Mouse (Mus musculus) c-Kit-positive CD71-negative TER-119-negative erythroid progenitor cells, embryonic 14.5 days (primary cell): Measurements from ENCODE around the gene Hnrnpa3.

Experiments used
- DNase-seq: peaks from one replicate; pipeline ENCODE4 v3.0.0-alpha.2; 2013; ENCODE audit warnings: low read depth

Gene Hnrnpa3

DNA sequence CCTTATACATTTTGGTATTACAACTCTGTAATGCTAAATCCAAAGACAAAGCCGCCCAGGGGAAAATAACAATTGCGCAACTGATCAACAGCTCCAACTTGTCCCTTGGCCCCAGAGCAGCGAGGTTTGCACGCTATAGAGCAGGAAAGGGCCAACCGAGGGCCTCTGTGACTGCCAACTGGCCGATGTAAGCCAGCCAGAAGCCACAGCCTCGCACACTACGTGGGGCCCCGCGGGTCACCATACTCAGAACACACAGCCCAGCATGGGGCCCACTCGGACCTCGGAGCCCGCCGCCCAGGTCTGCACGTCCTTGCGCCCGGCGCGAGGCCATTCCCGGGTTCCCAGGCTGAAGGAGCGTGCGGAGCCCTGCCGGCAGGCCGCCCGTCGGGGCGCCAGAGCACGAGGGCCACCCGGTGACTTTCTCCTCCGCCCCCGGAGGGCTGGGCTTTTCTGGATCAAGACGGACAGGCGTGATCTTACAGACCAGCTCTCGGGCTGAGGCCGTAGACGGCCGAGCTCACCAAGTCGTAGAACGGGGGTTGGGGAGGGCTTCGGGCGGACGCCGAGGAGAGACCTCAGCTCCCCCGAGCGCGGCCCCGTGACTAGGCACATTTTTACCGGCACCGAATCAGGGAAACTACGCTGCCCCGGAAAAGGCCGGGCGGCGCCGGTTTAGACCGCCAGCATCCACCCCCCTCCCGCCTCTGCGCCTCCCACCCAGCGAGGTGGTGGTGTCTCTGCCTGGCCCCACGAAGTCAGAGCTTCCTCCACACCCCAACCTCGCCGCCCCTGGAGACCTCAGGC, 44.5 kb downstream of the Hnrnpa3 start:
- no peak for DNase-seq

DNA sequence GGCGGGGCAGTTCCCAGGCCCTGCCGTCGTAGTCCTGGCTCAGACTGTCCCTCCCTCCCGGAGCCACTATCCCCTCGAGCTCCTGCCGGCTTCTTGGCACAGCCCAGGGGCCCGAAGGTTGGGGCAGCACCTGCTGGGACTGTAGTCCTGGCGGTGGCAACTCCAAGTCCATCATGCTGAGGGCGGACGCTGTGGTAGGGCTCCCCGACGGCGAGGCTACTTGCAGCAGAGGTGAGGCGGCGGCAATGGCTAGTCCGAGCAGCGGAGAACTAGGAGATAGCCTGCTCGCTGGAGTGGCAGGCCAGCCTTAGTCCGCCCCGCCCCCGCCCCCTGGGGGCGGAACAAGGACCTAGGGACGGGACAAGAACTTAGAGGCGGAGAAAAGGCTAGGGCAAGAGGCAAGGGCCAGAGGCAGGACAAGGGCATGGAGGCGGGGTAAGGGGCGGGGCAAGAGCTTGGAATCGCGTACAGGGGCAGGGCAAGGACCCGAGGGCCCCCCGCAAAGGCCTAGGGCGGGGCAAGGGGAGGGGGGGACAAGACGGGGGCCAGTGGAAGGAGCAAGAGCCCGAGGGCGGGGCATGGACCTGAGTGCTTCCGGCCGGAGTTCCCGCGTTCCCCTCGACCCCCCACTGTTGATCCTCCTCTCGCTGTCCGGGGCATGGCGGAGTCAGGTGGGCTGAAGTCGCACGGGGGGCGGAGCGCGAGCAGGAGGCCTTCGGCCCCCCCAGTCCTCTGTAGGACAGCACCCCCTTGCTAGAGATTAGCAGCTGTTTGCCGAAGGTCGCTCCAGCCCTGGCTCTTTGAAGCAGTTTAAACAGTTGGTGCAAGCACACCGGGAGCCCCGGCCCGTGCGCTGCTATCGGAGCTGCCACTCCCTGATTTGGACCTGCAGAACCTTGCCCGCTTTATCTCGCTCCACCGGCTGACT, 45.4 kb downstream of the Hnrnpa3 start, which contains the start of gene Nfe2l2:
Gene Nfe2l2, minus strand, starts transcription at position 408 of the 928 bp plus-strand sequence.
- peak; percentile 99 for DNase-seq

DNA sequence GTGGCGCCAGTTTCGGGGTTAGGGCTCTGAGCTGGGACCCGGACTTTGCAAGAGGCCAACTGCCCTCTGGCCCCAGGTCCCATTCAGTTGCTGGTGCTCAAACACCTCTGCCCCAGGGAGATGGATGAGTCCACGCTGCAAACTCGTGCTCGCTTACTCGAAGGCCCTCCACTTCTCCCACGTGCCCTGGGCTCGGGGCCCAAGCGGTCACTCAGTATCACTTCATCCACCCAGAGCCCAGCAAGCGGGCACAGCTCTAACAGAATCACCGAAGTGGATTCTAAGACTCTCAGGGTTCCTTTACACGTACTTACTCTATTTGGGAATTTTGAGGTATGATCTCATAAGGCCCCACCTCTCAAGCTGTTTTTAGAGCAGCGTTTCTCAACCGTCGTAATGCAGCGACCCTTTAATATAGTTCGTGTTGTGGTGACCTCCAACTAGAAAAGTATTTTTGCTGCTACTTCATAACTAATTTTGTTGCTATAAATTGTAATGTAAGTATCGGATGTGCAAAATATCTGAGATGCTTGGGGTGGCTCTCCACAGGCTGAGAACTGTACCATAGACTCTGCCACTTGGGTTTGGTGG, 46.2 kb downstream of the Hnrnpa3 start:
- DNase-seq = no peak

DNA sequence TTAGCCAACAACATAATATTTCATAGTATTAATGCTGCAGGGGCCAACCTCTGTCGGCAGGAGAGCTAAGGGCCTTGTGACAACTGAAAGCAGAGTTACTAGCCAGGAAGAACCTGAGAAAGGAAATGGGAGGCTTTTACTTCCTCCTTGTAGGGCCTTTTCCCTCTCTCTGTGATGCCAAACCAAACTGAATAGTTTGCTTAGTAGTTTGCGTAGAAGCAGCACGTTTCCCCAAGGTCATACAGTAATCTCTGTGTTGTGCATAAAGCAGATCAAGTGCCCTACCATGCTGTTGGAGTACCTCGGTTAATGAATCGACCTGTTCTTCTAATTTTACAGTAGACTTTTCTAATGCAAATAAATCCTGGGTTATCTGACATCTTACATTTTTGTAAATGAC, 47.4 kb downstream of the Hnrnpa3 start:
- DNase-seq = no peak

DNA sequence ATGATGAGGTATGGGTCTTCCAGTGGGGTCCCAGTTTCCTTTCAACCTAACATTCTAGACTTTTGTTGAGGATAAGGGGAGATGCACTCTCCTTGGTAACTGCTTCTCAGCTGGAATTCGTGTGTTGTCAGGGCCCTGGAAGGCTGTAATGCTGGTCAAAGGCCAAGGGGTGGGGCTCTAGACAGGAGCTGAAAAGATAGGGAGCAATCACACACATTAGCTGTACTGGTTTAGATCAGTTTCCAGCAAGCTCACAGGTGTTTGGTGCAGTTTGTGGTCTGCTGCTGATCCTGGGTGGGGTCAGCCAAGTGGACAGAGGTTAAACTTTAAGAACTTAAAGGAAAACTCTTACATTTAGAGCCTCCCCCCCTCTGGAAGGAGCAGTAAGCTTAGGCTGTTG, 48.4 kb downstream of the Hnrnpa3 start:
- no peak for DNase-seq

DNA sequence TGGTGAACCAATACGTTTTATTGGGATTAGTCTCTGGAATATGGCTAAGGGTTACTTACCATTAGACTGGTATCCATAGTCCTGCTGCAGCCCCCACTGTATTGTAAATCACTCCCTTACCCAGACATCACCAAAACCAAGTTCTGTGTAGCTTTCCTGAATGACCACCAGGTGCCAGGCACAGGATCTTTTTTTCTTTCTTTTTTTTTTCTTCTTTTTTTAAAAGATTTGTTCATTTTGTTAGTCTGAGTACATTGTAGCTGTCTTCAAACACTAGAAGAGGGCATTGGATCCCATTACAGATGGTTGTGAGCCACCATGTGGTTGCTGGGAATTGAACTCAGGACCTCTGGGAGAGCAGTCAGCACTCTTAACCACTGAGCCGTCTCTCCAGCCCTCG, 54.0 kb downstream of the Hnrnpa3 start:
- no peak for DNase-seq

DNA sequence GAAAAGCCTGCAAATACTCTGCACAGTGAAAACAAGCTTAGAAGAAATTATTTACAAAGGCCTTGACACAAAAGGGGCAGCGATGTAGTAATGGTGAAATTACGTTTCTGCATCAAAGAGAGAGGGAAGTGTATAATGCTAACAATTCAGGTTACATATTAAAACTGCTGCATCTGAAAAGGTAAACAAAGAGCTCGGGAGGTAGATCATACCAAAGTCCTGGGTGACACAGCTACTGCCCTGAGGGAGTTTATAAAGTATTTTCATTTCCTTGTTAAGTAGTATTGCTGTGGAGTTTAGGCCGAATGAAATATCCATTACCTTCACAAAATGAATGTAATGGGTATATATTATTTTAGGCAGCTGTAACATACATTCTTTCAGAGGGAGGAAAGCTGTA, 55.7 kb downstream of the Hnrnpa3 start:
- no peak for DNase-seq

DNA sequence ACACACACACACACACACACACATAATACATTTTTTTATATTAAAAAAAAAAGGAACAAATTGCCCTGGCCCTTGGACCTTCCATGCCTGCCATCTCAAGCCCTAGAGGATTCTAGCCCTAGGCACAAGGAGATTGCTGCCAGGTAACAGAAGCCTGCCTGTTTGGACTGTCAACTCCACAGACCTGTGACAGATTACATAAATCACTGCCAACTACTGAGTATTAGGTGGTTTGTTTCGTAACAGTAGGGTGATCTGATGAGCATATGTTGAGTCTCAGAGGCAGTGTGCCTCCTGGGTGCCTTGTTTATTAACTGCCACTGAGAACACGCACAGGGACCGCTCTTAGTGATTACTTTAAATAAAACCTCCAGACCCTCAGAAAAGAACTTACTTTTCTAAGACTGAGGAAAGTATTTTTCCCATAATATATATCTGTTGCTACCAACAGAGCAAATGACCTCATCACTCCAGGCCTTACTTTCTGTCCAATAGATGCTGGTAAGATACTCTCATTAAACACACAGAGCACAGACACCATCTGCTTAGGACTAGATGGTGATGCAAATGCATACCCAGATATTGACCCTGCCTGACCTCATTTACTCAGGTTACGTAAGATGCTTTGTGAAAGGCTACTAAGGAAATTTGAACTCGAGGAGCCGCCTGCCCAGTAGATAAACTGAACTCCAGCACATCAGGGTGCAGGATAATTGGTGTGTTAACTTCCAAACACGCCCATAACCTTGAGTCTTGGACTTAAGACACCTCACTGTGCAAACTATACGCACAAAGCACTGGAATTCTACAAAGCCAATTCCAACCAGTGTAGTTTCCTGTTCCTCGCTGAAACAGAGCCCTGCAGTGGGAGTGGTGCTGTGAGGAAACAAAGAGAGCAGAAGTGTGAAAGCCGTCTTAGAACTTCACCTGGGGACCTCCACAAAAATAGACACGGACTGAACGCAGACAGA, 57.3 kb downstream of the Hnrnpa3 start:
- DNase-seq = no peak
